Mouse (Mus musculus) liver, postnatal 0 days (tissue): Measurements from ENCODE around the gene Ankrd7.

Experiments
- CTCF ChIP-seq: sonication (generic); IDR thresholded peaks from 2 replicates; pipeline ENCODE4 v1.5.1; 2016; ENCODE audit warnings: antibody characterized with exemption, low read depth
- EP300 ChIP-seq: IDR thresholded peaks from 2 replicates; pipeline ENCODE4 v1.6.1; 2016; ENCODE audit warnings: antibody characterized with exemption, low read depth, mild to moderate bottlenecking

GRCm38 (mm10) chr6:18832958-18833357 is 33.2 kb upstream of the Ankrd7 start:
- TF ChIP-seq CTCF: no peak
- no peak for TF ChIP-seq EP300
